Mouse (Mus musculus) G1E (cell line): Measurements from ENCODE around the gene Hspbap1.

Source experiments
- CTCF ChIP-seq: IDR thresholded peaks from 2 replicates; pipeline ENCODE4 v1.5.1; 2012; ENCODE audit warnings: low read depth, low read length, inconsistent platforms, mixed read lengths
- GATA1 ChIP-seq: IDR thresholded peaks from 2 replicates; pipeline ENCODE4 v1.6.1; 2012; ENCODE audit warnings: borderline replicate concordance, low read length, inconsistent platforms, mixed read lengths
- POLR2AphosphoS5 ChIP-seq: IDR thresholded peaks from 2 replicates; pipeline ENCODE4 v1.6.1; 2012; ENCODE audit warnings: low read depth, low read length, inconsistent platforms; ENCODE audit not compliant: insufficient replicate concordance
- TAL1 ChIP-seq: conservative IDR thresholded peaks from 2 replicates; pipeline ENCODE4 v1.6.1; 2012; ENCODE audit warnings: low read depth, low read length, inconsistent platforms, mixed read lengths

DNA sequence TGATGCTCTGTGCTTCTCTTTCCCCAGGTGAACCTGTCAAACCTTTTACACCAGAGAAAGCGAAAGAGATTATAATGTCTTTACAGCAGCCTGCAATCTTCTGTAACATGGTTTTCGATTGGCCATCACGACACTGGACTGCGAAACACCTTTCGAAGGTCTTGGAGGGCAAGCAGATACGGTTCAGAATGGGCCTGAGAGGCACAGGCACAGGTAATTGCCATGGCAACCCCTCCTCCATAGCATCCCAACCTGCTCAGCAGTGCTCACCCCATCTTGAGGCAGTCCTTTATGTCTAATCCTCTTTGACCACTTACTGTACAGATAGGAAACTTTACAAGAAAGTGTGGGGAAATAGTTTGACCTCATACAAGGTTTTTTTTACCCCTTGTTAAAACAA, 17.0 kb downstream of the Hspbap1 start:
- TF ChIP-seq CTCF (no peak), TAL1 (no peak), GATA1 (no peak), POLR2AphosphoS5 (no peak)
